Mouse (Mus musculus) hindbrain, embryonic 13.5 days (tissue): ENCODE data around the gene Gm20671. TPM values are rescaled to one million over a fixed set of nuclear protein-coding genes. Genes with fewer than 3 reads are reported as not detected.
"Not testable (repeated sequence)": the region's sequence is repeated elsewhere in the genome, so short reads cannot be mapped to it uniquely, and the experiment has no call there.

Experiments used
- ATAC-seq: fragments of 200-750 bp; cut with Nextera tagmentation; 2 replicates; pipeline ENCODE4 v1.8.0; 2017; ENCODE audit warnings: moderate TSS enrichment; ENCODE audit not compliant: low FRiP score
- H3K27ac ChIP-seq: fragments of 300-500 bp; sonication (generic); 2 replicates; pipeline ENCODE4 v1.5.1; 2015; ENCODE audit warnings: inconsistent platforms, mild to moderate bottlenecking, moderate library complexity
- H3K27me3 ChIP-seq: fragments of 300-500 bp; sonication (generic); 2 replicates; pipeline ENCODE4 v1.6.1; 2015; ENCODE audit warnings: mild to moderate bottlenecking, inconsistent platforms
- H3K36me3 ChIP-seq: fragments of 300-500 bp; sonication (generic); 2 replicates; pipeline ENCODE4 v1.6.1; 2015; ENCODE audit warnings: mild to moderate bottlenecking, inconsistent platforms
- H3K4me1 ChIP-seq: fragments of 300-500 bp; sonication (generic); replicated peaks from 2 replicates; pipeline ENCODE4 v1.6.1; 2015; ENCODE audit warnings: inconsistent platforms
- H3K4me2 ChIP-seq: fragments of 300-500 bp; sonication (generic); 2 replicates; pipeline ENCODE4 v1.6.1; 2015; ENCODE audit warnings: inconsistent platforms, mild to moderate bottlenecking, moderate library complexity
- H3K4me3 ChIP-seq: fragments of 300-500 bp; sonication (generic); 2 replicates; pipeline ENCODE4 v1.5.1; 2015; ENCODE audit warnings: mild to moderate bottlenecking, inconsistent platforms
- H3K9ac ChIP-seq: fragments of 300-500 bp; sonication (generic); 2 replicates; pipeline ENCODE4 v1.6.1; 2015; ENCODE audit warnings: mild to moderate bottlenecking, inconsistent platforms
- H3K9me3 ChIP-seq: fragments of 300-500 bp; sonication (generic); 2 replicates; pipeline ENCODE4 v1.6.1; 2016; ENCODE audit warnings: inconsistent platforms
- WGBS: fragments of 180-500 bp; shearing (Covaris S2); methylation state at CpG from one replicate; pipeline ENCODE4 v1.1.7; 2015; 5-methylcytosine and 5-hydroxymethylcytosine counted together
- polyA plus RNA-seq: library from polyadenylated mRNA; unstranded; fragments of >200 nt; fragmentation: Nextera tagmentation; extraction: Ambion mirVana; gene quantifications from 2 replicates; pipeline ENCODE4 v1.2.1, GENCODE M21; 2015

Gm20671 gene
- polyA plus RNA-seq, 1 experiment from 2014 or later, result not detected

- no peak for ATAC-seq
- Histone ChIP-seq H3K27ac (no peak overlapping the region), H3K4me3 (no peak overlapping the region), H3K9ac (no peak overlapping the region), H3K4me1 (peaks cover 8% of the 10 kb centered on the region), H3K9me3 (no peaks in the 10 kb centered on the region), H3K36me3 (peaks cover 30% of the 10 kb centered on the region), H3K27me3 (no peaks in the 10 kb centered on the region), H3K4me2 (no peak overlapping the region)
- 91% methylated on average over 3 of the region's 3 CpGs for WGBS
Observed at GRCm38 (mm10) chr5:32778168-32778567, 48.7 kb downstream of the Gm20671 start.

- H3K4me1 ChIP-seq, result no peaks in the 10 kb centered on the region; the same call in 1 of the 2 replicates
- H3K27ac ChIP-seq, result no peak overlapping the region
- no peak overlapping the region for H3K9ac ChIP-seq
- H3K9me3 ChIP-seq, result no peaks in the 10 kb centered on the region
- no peak for ATAC-seq
- H3K4me2 ChIP-seq, result no peak overlapping the region
- peaks cover 34% of the 10 kb centered on the region for H3K36me3 ChIP-seq
- no peak overlapping the region for H3K4me3 ChIP-seq
- H3K27me3 ChIP-seq, result no peaks in the 10 kb centered on the region
- 89% methylated on average over 2 of the region's 2 CpGs for WGBS
Observed at GRCm38 (mm10) chr5:32772361-32772760, 54.5 kb downstream of the Gm20671 start.

DNA sequence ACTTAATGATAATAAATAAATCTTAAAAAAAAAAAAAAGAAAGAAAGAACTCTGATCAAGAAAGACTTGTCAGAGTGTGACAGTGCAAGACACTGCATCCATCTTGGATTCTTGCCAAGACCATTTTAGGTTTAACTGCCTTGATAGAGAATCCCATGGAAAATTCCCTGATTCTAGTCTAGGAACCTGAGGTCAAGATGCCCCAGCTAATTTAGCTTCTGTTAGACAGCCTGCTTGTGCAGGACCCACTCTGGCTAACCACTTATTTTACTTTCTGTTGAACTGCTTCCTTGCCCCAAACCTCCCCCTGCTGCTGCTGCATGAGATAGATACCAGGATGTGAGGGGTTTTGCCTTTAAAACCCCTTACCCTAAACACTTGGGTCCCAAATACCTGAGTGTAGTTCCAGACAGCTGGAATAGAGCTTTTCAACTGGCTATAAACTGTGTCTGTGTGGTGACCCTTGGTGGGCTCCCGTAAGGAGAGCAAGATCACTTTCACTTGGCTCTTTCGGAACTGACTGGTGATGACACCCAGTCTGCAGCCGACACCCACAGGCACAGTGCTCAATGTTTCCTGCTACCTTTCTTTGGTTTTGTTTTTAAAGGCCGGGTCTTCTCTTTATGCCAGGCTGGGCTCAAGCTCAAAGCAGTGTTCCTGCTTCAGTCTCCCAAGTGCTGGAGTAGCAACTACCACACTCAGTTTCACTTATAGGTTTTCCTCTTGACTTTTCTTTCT lies 59.1 kb downstream of the Gm20671 start:
- H3K9me3 ChIP-seq, result no peaks in the 10 kb centered on the region
- no peaks in the 10 kb centered on the region for H3K27me3 ChIP-seq
- H3K27ac ChIP-seq, result no peak overlapping the region
- 94% methylated on average over 4 of the region's 4 CpGs for WGBS
- no peak overlapping the region for H3K4me3 ChIP-seq
- H3K4me2 ChIP-seq, result no peak overlapping the region
- peaks cover 38% of the 10 kb centered on the region for H3K36me3 ChIP-seq
- H3K4me1 ChIP-seq, result no peaks in the 10 kb centered on the region
- no peak overlapping the region for H3K9ac ChIP-seq
- no peak for ATAC-seq

- Histone ChIP-seq H3K4me1 (no peaks in the 10 kb centered on the region), H3K36me3 (peaks cover 40% of the 10 kb centered on the region), H3K9me3 (no peaks in the 10 kb centered on the region), H3K9ac (no peak overlapping the region), H3K27ac (no peak overlapping the region), H3K27me3 (no peaks in the 10 kb centered on the region), H3K4me2 (no peak overlapping the region), H3K4me3 (no peak overlapping the region)
- no peak for ATAC-seq
- 97% methylated on average over 3 of the region's 3 CpGs for WGBS
Observed at GRCm38 (mm10) chr5:32767004-32767403, 59.9 kb downstream of the Gm20671 start.

GRCm38 (mm10) chr5:32761566-32762140 lies 65.3 kb downstream of the Gm20671 start:
- Histone ChIP-seq H3K27ac (no peak overlapping the region), H3K9me3 (no peaks in the 10 kb centered on the region), H3K4me1 (no peaks in the 10 kb centered on the region), H3K36me3 (peaks cover 49% of the 10 kb centered on the region), H3K4me2 (no peak overlapping the region), H3K4me3 (no peak overlapping the region), H3K27me3 (no peaks in the 10 kb centered on the region), H3K9ac (no peak overlapping the region)
- no peak for ATAC-seq
- 93% methylated on average over 5 of the region's 5 CpGs for WGBS

- WGBS, result 93% methylated on average over 3 of the region's 3 CpGs
- H3K27ac ChIP-seq, result no peak overlapping the region
- ATAC-seq, result no peak
Observed at GRCm38 (mm10) chr5:32760787-32761186, 66.1 kb downstream of the Gm20671 start.

DNA sequence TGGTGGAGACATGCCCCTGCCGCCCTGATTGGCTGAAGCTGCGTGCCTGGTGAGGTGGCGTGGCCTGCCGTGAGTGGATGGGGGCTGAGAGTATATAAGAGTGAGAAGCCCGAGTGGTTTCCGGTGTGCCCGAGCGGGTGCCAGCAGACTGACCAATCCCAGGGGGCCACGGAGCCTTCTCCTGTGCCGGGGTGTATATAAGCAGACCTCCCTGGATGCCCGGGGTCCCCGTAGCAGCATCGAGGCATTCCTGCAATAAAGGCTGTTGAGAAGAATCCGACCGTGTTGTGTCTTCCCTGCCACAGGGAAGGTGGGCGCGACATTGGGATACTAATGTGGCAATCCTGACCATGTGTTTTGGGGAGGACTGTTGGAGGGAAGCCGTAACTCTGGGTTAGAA lies 66.6 kb downstream of the Gm20671 start:
- not testable (repeated sequence) for ATAC-seq, H3K4me3 ChIP-seq, H3K9me3 ChIP-seq, H3K27me3 ChIP-seq, H3K4me1 ChIP-seq, H3K27ac ChIP-seq, H3K9ac ChIP-seq, H3K4me2 ChIP-seq
- H3K36me3 ChIP-seq, result peaks cover 49% of the 10 kb centered on the region
- WGBS, result 95% methylated on average over 18 of the region's 18 CpGs

More at GRCm38 (mm10) chr5:32760787-32761186, 66.1 kb downstream of the Gm20671 start:
- Histone ChIP-seq H3K4me3 (no peak overlapping the region), H3K27me3 (no peaks in the 10 kb centered on the region), H3K36me3 (peaks cover 49% of the 10 kb centered on the region), H3K9me3 (no peaks in the 10 kb centered on the region), H3K4me1 (no peaks in the 10 kb centered on the region), H3K9ac (no peak overlapping the region), H3K4me2 (no peak overlapping the region)

- Histone ChIP-seq H3K36me3 (peaks cover 46% of the 10 kb centered on the region), H3K4me1 (no peaks in the 10 kb centered on the region), H3K9me3 (no peaks in the 10 kb centered on the region), H3K4me3 (no peak overlapping the region), H3K4me2 (no peak overlapping the region), H3K27me3 (no peaks in the 10 kb centered on the region), H3K27ac (no peak overlapping the region), H3K9ac (no peak overlapping the region)
- 89% methylated on average over 2 of the region's 2 CpGs for WGBS
- no peak for ATAC-seq
Observed at GRCm38 (mm10) chr5:32759662-32760061, 67.2 kb downstream of the Gm20671 start.

DNA sequence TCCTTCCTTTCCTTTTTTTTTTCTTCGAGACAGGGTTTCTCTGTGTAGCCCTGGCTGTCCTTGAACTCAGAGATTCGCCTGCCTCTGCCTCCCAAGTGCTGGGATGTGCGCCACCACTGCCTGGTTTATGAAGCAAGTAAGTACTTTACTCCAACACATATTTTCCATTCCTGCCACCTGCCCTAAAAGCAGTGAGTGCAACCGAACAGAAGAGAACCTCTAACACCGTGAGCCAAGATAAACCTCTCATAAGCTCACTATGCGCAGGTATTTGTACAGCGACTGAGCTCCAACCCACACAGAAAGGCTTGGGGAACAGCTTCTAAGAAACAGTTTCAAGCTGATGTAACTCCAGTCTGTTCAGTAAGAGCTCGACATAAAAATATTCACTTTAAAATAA lies 70.8 kb downstream of the Gm20671 start:
- ATAC-seq, result no peak

DNA sequence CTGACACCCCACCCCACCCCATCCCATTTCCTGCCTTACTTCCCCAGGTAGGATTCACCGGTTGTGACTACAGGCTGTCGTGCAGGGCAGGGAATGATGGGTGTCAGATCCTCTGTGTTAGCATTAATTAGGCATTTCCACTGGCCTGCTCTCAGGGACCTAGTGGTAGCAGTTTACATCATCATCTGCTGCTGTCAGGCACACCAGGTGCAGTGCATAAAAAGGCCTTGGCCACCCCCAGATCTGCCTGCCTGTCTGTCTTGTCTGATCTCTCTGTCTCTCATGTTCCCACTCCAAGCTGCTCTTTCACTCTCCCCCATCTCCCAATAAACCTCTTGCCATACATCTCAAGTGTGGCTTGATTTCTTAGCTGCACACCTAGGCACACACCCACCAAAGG lies 75.2 kb downstream of the Gm20671 start:
- Histone ChIP-seq H3K36me3 (no peaks in the 10 kb centered on the region), H3K9ac (no peak overlapping the region), H3K27me3 (no peaks in the 10 kb centered on the region), H3K4me3 (no peak overlapping the region), H3K27ac (0 out of 2 replicates have a peak overlapping the region, but pooled peaks have one; percentile 4), H3K4me1 (peaks cover 10% of the 10 kb centered on the region), H3K4me2 (no peak overlapping the region), H3K9me3 (no peaks in the 10 kb centered on the region)
- WGBS, result 51% methylated on average over 2 of the region's 2 CpGs
- no peak for ATAC-seq

More for the DNA sequence above, 70.8 kb downstream of the Gm20671 start:
- H3K4me1 ChIP-seq, result peaks cover 8% of the 10 kb centered on the region; the same call in 1 of the 2 replicates
- no peak overlapping the region for H3K4me3 ChIP-seq
- H3K4me2 ChIP-seq, result no peak overlapping the region
- H3K27ac ChIP-seq, result no peak overlapping the region
- no peaks in the 10 kb centered on the region for H3K9me3 ChIP-seq
- no peaks in the 10 kb centered on the region for H3K27me3 ChIP-seq
- WGBS, result 93% methylated on average over 8 of the region's 8 CpGs
- peaks cover 11% of the 10 kb centered on the region for H3K36me3 ChIP-seq
- H3K9ac ChIP-seq, result no peak overlapping the region

GRCm38 (mm10) chr5:32748936-32749335 lies 78.0 kb downstream of the Gm20671 start:
- no peaks in the 10 kb centered on the region for H3K27me3 ChIP-seq
- no peak overlapping the region for H3K27ac ChIP-seq
- WGBS, result 92% methylated on average over 6 of the region's 6 CpGs
- H3K9ac ChIP-seq, result no peak overlapping the region
- no peaks in the 10 kb centered on the region for H3K9me3 ChIP-seq
- no peak overlapping the region for H3K4me3 ChIP-seq
- peaks cover 25% of the 10 kb centered on the region for H3K4me1 ChIP-seq
- H3K36me3 ChIP-seq, result no peaks in the 10 kb centered on the region
- ATAC-seq, result no peak
- no peak overlapping the region for H3K4me2 ChIP-seq

DNA sequence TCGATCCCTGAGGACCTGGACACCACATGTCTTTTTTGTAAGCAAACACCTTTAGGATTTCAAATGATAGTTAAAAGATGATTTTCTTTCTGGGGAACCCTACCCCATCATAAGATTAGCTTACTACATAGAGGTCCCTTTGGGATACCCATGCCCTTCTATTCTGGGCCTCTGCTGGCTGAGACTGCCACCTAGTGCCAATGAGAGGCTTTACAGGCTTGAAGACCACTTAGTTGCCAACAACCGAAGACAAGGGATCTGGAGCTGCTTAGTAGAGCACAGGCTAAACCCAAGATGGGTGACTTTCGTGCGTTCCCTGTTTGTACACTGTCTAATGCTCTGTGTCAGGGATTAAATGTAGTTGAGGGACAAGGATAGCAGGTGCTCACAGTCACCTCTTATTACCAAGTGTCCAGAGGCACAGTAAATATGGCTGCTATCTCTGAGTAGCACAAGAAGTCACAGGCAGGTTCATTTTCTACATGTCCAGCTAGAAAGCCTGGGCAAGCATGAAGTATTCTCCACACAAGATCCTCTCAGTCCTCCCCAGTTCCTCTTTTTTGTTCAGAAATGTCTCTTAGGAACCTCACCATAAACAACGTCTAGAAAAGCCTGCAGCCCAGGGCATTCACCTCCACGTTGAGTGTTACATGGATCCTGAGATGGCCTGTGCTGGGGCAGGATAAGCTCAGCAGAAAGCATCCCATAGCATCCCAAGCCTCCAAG lies 79.1 kb downstream of the Gm20671 start:
- 67% methylated on average over 6 of the region's 6 CpGs for WGBS
- Histone ChIP-seq H3K36me3 (no peaks in the 10 kb centered on the region), H3K4me2 (no peak overlapping the region), H3K9me3 (no peaks in the 10 kb centered on the region), H3K27me3 (no peaks in the 10 kb centered on the region), H3K4me1 (peaks cover 25% of the 10 kb centered on the region), H3K27ac (no peak overlapping the region), H3K4me3 (no peak overlapping the region), H3K9ac (peak overlapping the region; percentile 24; the same call in 1 of the 2 replicates)
- no peak for ATAC-seq
